Mouse (Mus musculus) neural tube, postnatal 0 days (tissue): ENCODE measurements around the gene Gpr137. TPM values are rescaled to one million over a fixed set of nuclear protein-coding genes. Genes with fewer than 3 reads are reported as not detected.

Experiments
- microRNA-seq: library from miRNA; unstranded; fragments of <30 nt; microRNA quantifications from one replicate; pipeline ENCODE4, GENCODE M21; 2016
- polyA plus RNA-seq: library from polyadenylated mRNA; unstranded; fragments of >200 nt; fragmentation: Nextera tagmentation; extraction: Ambion mirVana; gene quantifications from 2 replicates; pipeline ENCODE4 v1.2.1, GENCODE M21; 2015

Gpr137 gene
- polyA plus RNA-seq: 70.2 and 76.2 TPM in 2 replicates

DNA sequence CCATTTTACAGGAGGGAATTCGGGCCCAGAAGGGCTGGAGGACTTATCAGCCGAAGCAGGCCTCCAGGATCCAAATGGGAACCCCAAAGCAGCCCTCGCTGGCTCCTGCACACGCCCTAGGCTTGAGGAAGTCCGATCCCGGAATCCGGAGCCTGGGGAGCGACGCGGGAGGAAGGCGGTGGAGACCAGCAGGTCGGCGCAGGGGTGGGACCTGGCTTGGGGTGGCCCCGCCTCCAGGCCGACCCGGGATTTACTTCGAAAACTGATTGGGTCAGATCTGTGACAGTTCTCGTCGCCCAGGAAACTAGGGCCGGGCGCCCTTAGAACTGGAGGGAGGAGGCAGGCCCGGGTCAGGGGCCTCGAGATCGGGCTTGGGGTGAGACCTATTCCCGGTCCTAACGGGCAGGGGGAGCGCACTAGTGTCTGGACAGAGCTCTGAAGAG is at the start of gene Gpr137:
Gene Gpr137 (minus strand): TSS at position 232 of the 443 bp plus-strand sequence.

DNA sequence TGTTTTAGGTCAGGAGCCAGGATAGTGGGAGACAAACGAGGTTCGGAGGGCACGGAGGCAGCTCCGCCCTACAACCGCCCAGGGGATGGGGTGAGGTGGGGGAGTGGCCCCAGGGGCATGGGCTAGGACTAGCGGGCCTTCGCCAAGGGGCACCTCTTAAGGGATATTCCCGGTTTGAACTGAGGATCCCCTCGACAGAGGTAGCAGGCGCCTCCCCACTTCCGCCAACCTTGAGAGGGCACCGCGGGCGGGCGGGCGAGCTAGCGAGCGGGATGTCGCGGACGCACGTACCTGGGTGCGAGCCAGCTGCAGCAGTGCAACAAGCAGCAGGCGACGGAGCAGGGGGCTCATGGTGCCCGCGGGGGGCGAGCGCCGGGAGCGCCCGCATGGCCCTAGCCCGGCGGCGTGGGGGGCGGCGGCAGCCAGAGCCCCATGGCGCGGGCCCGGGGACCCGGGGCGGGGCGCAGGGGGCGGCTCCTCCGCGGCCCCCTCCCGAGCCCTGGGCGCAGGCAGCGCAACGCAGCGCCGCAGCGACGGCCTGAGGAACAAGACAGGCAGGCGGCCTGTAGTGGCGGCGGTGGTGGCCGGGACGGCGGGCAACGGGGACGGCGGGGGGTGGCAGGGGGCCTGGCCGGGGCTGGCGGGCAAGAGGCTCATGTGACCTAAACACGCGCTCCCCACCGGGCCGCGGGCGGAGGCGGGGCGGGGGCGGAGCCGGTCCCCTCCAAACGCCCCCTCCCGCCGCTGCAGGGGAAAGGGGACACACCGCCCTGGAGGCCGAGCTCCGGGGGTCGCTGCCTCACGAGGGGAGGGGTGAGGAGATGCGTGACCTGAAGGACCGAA is 45.0 kb upstream of the Gpr137 start, which contains the start of gene Vegfb:
Gene Vegfb (minus strand): TSS at position 591 of the 843 bp plus-strand sequence.

DNA sequence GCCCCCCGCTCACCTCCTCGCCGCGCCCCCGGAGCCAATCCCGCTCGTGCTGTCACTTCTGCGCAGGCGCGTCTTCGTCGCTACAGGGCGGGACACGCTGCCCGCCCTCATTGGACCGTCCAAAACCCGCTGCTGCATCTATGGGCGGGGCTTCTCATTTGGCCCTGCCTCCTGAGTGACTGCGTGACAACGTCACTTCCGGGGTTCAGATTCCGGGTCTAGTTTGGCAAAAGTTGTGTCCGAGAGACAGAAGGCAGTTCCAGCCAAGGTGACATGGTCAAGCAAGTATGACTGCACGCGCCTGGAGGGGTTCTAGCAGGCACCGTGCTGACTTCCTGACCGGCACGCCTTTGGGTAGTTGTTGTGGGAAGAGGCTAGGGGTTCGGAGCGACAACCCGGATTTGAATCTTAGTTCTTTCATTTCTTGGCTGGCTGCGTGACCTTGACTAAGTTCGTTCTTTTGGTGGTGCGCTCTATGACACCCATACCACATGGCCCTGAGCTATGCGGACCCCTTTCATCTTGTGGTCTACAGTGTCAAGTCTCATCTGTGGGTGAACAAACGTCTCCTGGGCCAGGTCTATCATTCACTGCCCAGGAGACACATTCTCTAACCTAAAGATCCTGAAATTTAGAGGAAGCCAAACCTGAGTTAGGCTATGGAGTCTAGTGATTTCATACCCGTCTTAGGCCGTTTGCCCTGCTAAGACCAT is 38.3 kb upstream of the Gpr137 start, which contains the start of gene Fkbp2:
Gene Fkbp2 (minus strand): TSS at position 121 of the 713 bp plus-strand sequence.

DNA sequence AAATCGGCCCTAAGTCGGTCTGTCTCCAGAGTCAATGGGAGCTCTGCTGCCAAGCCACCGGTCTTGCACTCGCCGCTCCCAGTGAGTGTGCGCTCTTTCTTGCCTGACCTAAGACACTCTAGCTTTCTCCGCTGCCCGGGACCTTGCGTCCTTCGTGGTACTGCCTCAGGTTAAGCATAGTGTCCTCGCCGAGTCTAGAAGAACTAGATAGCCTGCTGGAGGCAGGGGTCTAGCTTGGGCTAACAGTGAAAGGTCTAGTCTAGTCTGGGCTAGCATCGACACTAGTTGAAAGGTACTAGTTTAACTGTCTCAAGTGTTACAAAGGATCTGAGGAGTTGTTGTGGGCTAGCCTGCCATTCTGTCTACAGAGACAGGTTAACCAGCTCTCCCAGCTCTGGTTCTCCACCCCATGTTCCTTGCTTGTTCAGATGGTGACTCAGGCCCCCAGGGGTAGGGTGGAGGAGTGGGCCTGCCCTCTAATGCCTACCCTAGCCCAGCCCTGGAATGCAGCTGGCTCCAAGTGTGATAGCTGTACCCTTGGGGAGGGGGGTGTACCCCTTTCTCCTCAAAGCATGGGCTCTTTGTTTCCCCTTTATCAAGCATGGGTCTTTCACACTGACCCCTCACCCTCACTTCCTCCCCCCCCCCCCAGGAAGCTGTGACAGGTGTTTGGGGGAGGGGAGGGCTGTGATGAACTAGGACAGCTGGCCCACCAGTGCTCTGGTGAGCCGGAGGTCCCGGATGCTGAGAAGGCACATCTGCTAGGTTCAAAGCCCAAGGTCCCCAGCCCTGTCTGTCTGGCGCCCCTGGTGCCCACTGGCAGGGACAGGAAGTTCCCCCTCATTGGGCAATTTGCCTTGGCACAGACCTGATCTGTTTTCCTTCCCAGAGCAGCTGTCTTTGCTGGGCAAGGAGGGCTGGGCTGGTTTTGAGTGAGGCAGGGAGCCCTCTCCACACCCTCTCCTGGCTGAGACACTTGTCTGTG is 33.5 kb upstream of the Gpr137 start, which contains the start of gene Plcb3:
Gene Plcb3 (minus strand): TSS at position 934 of the 985 bp plus-strand sequence.

DNA sequence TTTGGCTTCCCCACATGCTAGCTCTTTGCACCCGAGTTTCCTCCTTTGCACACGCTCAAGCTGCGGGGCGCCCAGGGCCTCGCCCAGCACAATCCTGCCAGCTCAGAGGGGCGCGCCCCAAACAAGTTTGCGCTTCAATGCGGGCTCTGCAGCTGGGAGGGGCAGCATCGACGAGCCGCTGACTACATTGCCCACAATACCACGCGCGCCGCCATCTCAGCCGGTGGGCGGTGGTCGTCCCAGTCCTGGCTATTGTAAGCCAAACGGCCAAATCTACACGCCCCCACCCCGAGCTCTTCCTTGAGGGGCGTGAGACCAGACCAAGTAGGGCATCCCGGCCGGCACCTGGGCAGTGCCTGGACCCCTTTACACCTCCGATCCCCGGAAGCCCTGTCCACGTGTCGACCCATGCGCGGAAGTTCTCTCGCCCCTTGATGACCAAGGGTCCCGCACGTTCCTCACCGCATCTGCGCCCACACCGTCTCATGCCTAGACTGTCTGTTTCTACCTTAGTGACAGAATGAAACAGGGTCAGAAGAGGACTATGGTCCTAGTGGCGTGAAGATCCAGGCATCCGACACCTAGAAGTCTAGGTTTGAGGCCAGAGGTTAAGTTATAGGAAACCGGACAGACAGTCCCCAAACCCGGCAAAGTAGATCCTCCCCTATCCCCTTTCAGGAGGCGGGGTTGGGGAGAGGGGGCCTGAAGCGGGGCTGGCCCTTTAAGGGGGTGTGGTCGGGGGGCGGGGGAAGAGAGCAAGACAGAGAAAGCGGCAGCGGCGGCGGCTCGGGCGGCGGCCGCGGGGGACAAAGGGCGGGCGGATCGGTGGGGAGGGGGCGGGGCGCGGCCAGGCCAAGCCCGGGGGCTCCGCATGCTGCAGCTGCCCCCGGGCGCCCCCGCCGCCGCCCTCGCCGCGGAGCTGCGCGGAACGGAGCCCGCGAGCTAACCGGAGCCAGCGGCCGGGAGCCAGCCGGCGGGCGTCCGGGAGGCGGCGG is 32.2 kb upstream of the Gpr137 start, which contains the start of gene Ppp1r14b:
Gene Ppp1r14b (plus strand): TSS at position 758 of the 995 bp plus-strand sequence.

DNA sequence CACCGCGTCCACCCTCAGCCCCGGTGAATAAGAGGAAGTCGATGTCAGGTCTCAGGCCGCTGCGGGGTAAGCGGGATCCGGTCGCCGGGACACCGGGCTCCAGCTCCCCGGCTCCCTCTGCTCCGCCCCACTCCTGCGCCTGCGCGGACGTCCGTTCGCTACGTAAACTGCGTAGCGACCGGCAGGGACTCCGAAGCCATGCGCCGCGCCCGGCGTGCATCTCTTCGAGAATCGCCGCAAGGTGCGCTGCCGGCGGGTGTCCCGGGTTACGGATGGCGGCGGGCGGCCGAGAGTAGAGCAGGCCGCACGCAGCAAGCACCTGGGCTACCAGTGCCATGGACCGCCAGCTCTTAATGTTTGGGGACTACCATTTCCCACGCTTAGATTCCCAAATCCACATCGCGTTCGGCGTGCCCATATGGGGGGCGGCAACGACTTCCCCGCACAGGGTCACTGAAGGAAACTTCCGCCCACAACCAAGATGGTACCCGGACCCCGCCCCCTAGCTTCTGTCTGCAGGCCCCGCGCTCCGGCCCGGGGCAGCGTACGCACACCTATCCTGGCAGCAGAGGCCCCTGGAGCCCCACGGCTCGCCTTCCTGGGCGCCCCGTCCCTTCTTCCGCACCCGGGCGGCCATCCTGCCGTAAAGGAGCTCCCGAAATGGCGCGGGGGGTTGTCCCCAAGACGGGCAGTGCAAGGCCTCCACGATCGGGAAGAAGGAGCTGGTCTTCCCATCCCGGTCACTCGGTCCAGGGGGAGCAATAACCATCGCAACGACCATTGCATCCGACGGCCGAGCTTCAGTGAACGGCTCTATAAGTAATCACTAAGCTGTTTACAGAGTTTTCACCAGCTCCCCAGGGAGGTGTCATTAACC is 670 bp downstream of the Gpr137 start, which contains the start of gene Bad:
Gene Bad (plus strand): TSS at position 490 of the 877 bp plus-strand sequence.

DNA sequence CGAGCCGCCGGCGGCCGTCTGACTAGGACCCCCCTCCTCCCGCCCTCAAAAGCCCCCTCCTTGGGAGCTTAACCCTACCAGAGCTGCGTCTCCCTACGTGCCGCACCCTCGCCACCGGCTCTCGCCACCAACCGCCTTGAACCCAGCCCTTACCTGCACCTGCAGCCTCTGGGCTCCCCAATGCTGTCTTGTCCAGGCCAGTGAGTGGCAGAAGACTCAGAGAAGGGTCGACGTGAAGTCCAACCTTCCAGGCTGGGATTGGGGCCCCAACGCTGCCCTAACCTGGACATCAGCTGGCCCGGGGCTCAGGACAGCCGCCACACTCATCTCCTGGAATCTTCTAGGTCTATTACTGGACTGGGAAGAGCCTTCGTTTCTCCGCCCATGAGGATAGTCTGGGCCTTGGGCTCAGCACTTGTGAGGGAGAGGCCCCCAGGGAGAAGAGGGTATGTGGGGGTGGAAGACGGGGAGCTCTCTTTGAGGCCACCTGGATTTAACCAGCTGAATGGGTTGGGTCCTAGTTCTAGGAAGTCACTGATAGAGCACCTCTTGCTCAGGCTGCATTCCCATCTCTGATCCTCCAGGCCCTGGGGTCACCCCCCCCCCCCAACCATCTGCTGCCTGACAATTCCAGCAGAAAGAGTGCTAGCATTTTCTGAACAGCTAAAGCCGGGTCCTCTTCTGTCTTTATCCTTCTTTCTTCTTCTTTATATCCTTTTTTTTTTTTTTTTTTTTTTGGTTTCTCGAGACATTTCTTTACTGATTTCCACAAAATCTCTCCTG is 7.9 kb downstream of the Gpr137 start, which contains the start of gene Kcnk4:
Gene Kcnk4 (minus strand): TSS at position 321 of the 783 bp plus-strand sequence.

DNA sequence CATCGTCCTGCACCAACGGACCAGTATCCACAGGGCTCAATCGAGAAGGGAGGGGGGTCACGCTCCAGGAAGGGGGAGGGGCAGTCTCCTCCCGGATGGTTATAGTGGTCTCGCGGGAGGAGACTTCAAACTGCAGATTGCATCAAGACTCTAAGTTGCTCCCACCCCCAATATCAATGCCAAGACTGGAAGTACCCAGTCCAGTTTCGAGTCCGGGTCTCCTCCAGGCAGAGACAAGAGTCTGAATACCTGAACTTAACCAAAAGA is 17.0 kb downstream of the Gpr137 start, which contains the start of gene Catsperz:
Gene Catsperz (minus strand): TSS at position 74 of the 267 bp plus-strand sequence.

DNA sequence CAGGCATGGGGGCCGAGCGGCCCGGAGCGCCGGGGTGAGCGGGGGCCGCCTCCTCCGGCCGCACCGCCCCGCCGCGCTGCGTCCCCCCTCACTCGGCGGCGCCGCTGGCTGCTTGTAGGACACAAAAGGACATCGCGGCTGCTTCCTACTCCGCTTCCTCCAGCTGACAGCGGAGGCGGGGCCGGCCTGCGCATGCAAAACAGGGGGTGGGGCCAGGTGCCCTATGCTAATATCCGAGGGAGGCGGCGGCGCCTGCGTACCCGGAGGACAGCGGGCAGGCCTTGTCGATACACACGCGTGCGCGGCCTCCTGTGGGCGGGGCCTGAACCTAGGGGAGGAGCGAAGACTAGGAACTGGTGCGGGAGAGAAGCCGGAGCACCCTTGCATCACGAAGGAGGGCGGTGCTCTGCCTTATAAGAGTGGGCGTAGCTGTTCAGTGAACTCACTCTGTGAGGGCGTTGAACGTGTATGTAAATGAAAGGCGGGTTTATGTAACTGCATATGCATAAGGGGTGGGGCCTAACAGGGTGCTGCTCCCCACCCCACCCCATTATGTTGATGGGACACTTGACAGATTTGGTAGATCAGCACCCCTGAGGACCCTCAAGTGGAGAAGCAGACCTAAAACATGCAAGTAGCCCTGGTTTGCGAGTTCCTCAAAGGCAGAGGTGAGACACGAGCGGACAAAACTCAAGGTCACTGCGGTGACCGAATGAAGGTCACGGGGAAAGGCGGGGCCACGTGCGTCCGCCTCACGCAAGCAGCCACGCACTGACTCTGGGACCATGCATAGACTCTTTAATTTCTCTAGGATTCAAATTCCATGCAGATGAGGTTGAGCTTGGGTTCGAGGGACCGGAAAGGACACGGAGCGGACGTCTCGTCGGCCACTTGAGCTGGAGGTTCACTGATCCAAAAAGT is 20.4 kb downstream of the Gpr137 start, which contains the start of gene Esrra:
Gene Esrra (minus strand): TSS at position 167 of the 921 bp plus-strand sequence.

DNA sequence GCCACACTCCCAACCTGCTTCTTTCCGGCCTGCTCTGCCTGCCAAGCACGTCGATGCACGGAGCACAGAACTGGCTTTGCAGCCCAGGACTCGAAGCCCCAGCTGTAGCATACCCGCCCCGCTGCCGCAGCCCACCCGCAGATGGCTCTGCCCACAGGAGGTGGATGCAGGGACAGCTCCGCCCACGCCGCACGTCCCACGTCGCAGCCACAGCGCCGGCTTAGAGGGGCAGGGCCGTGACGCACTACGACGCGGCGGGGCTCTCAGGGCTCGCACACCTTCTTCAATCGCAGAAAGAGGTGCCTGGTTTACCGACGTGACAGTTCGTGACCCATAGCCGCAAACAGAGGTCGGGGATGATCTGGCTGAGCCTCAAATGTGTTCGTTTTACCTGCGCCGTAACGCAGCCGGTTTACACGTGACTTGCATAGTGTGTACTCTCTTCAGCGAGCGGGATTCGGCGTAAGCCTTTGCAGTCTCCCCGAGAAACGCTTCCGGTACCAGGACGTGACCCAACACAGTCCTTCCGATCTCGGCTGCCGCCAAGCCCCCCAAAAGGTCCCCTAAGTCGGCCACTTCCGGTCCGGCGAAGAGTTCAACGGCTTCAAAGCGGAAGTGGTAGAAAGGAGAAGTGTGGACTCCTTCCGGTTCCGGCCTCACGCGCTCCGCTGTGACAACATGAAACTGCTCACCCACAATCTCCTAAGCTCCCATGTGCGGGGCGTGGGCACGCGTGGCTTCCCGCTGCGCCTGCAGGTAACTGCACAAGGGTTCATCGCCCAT is 32.6 kb downstream of the Gpr137 start, which contains the start of the genes Trmt112 and Prdx5:
Gene Trmt112 (plus strand): TSS at position 192 of the 783 bp plus-strand sequence.
Gene Prdx5 (minus strand): TSS at position 600 of the 783 bp plus-strand sequence.

Small RNA genes within 50 kb of the gene (microRNA-seq; reads per million reads assigned to microRNA genes)
- 1.2 reads per million for gene Mir6990

Other genes starting within 250 kb of the Gpr137 start
- gene Rps6ka4, start 101.8 kb downstream of the Gpr137 start, polyA plus RNA-seq: 26.7 and 27.4 TPM in 2 replicates
- 1.7 and 2.4 TPM in 2 replicates for gene Ccdc88b, start 84.3 kb downstream of the Gpr137 start, polyA plus RNA-seq
- 128 and 132 TPM in 2 replicates for gene Trmt112, start 32.8 kb downstream of the Gpr137 start, polyA plus RNA-seq
- gene Prdx5, start 32.4 kb downstream of the Gpr137 start, polyA plus RNA-seq: 652 and 658 TPM in 2 replicates
- 15.7 and 18.0 TPM in 2 replicates for gene Esrra, start 20.7 kb downstream of the Gpr137 start, polyA plus RNA-seq
- 2.8 and 4.8 TPM in 2 replicates for gene Catsperz, start 17.1 kb downstream of the Gpr137 start, polyA plus RNA-seq
- gene Kcnk4, start 8.0 kb downstream of the Gpr137 start, polyA plus RNA-seq: 25.1 and 29.6 TPM in 2 replicates
- 100 and 102 TPM in 2 replicates for gene Bad, start 619 bp downstream of the Gpr137 start, polyA plus RNA-seq
- 132 and 173 TPM in 2 replicates for gene Ppp1r14b, start 32.5 kb upstream of the Gpr137 start, polyA plus RNA-seq
- 14.0 and 14.2 TPM in 2 replicates for gene Plcb3, start 34.0 kb upstream of the Gpr137 start, polyA plus RNA-seq
- 215 and 225 TPM in 2 replicates for gene Fkbp2, start 38.0 kb upstream of the Gpr137 start, polyA plus RNA-seq
- 117 and 140 TPM in 2 replicates for gene Vegfb, start 45.2 kb upstream of the Gpr137 start, polyA plus RNA-seq
- 29.4 and 30.2 TPM in 2 replicates for gene Dnajc4, start 50.1 kb upstream of the Gpr137 start, polyA plus RNA-seq
- 23.5 and 27.1 TPM in 2 replicates for gene Nudt22, start 53.6 kb upstream of the Gpr137 start, polyA plus RNA-seq
- 24.7 and 28.5 TPM in 2 replicates for gene Trpt1, start 53.7 kb upstream of the Gpr137 start, polyA plus RNA-seq
- gene Fermt3, start 77.0 kb upstream of the Gpr137 start, polyA plus RNA-seq: 5.2 and 5.4 TPM in 2 replicates
- 143 and 152 TPM in 2 replicates for gene Stip1, start 97.5 kb upstream of the Gpr137 start, polyA plus RNA-seq
- gene Macrod1, start 114.3 kb upstream of the Gpr137 start, polyA plus RNA-seq: 6.0 and 8.2 TPM in 2 replicates
- 10.8 and 12.7 TPM in 2 replicates for gene Flrt1, start 163.2 kb upstream of the Gpr137 start, polyA plus RNA-seq